Mouse (Mus musculus): ENCODE results near the gene Cyb5r4.
"Not testable (repeated sequence)": the region's sequence is repeated elsewhere in the genome, so short reads cannot be mapped to it uniquely, and the experiment has no call there.

DNA sequence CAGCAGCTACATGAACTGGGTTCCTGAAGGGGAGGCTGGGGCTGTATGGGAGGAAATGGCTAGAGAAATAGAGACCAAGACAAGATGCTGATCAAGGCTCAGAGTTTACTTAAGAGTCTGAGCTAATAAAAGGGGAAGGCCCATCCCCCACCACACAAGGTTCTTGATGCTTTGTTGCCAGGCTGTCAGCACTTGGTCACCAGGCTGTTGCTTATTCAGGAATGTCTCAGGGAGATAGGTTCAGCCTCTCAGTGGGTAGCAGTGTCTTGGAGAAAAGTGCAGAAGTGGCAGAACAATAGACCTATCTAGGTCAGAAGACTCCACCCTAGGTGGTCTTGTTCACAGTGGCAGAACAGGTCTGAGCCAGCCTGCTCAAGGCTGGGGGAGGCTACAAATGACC lies 49.3 kb upstream of the Cyb5r4 start:
- TF ChIP-seq POLR2A (IDR thresholded peaks at IDR 0.05; ENCODE audit: low read depth, low read length); ZMIZ1 (IDR thresholded peaks at IDR 0.05; ENCODE audit: low read depth, low read length); CTCF (conservative IDR thresholded peaks at IDR 0.05 in 1 of 2, IDR thresholded peaks at IDR 0.05 in 1 of 2; ENCODE audit: low read depth in 2 of 2, low read length in 2 of 2): not testable (repeated sequence)
